Mouse (Mus musculus) spleen, adult 2 months (tissue): ENCODE measurements around the gene Foxr1.

Source experiments
- CTCF ChIP-seq: fragments of 200-500 bp; IDR thresholded peaks from 2 replicates; pipeline ENCODE4 v1.5.1; 2011; ENCODE audit warnings: mild to moderate bottlenecking, inconsistent platforms; ENCODE audit not compliant: insufficient read depth, insufficient read length, insufficient replicate concordance; ENCODE audit errors: extremely low read depth
- POLR2A ChIP-seq: fragments of 200-500 bp; IDR thresholded peaks from 2 replicates; pipeline ENCODE4 v1.6.1; 2011; ENCODE audit warnings: low read depth, low read length, inconsistent platforms

GRCm38 (mm10) chr9:44423576-44423975, 17.4 kb downstream of the Foxr1 start:
- TF ChIP-seq CTCF, result no peak
- no peak for TF ChIP-seq POLR2A
